Mouse (Mus musculus) small intestine, adult 2 months (tissue): ENCODE data around the gene Gimap8. TPM values are rescaled to one million over a fixed set of nuclear protein-coding genes. Genes with fewer than 3 reads are reported as not detected.

ENCODE experiments used
- H3K27ac ChIP-seq: fragments of 200-500 bp; 2 replicates; pipeline ENCODE4 v1.5.1; 2012; ENCODE audit warnings: low read depth, low read length, control low read depth, inconsistent platforms; ENCODE audit not compliant: insufficient read depth
- H3K27me3 ChIP-seq: fragments of 200-500 bp; 2 replicates; pipeline ENCODE4 v1.6.1; 2012; ENCODE audit warnings: mild to moderate bottlenecking, moderate library complexity, low read length, inconsistent platforms; ENCODE audit not compliant: control insufficient read depth, insufficient read depth
- H3K36me3 ChIP-seq: fragments of 200-500 bp; 2 replicates; pipeline ENCODE4 v1.6.1; 2012; ENCODE audit warnings: mild to moderate bottlenecking, low read length, control low read depth, inconsistent platforms; ENCODE audit not compliant: control insufficient read depth, insufficient read depth
- H3K4me1 ChIP-seq: fragments of 200-500 bp; 2 replicates; pipeline ENCODE4 v1.6.1; 2012; ENCODE audit warnings: low read length, inconsistent platforms, mixed read lengths; ENCODE audit not compliant: control insufficient read depth, insufficient read depth, insufficient read length
- H3K4me3 ChIP-seq: fragments of 200-500 bp; 2 replicates; pipeline ENCODE4 v1.5.1; 2012; ENCODE audit warnings: low read depth, mild to moderate bottlenecking, control low read depth, inconsistent platforms, low read length, moderate library complexity
- CTCF ChIP-seq: fragments of 200-500 bp; IDR thresholded peaks from 2 replicates; pipeline ENCODE4 v1.5.1; 2012; ENCODE audit warnings: low read depth, mild to moderate bottlenecking, control low read depth, inconsistent platforms, low read length, moderate library complexity, mixed read lengths; ENCODE audit not compliant: insufficient replicate concordance, insufficient read length; ENCODE audit errors: extremely low read depth
- POLR2A ChIP-seq: fragments of 200-500 bp; IDR thresholded peaks from 2 replicates; pipeline ENCODE4 v1.6.1; 2012; ENCODE audit warnings: low read depth, mild to moderate bottlenecking, control low read depth, inconsistent platforms, low read length, moderate library complexity
- WGBS: fragments of 180-500 bp; shearing (Covaris S2); methylation state at CpG from one replicate; pipeline ENCODE4 v1.1.7; 2018; 5-methylcytosine and 5-hydroxymethylcytosine counted together
- polyA plus RNA-seq: library from polyadenylated mRNA; depleted of rRNA; stranded (reverse); fragments of >200 nt; gene quantifications from 2 replicates; pipeline ENCODE4 v1.2.3, GENCODE M21; 2012; rRNA removed

Gimap8 gene
- polyA plus RNA-seq, 1 experiment = 1.5 TPM

DNA sequence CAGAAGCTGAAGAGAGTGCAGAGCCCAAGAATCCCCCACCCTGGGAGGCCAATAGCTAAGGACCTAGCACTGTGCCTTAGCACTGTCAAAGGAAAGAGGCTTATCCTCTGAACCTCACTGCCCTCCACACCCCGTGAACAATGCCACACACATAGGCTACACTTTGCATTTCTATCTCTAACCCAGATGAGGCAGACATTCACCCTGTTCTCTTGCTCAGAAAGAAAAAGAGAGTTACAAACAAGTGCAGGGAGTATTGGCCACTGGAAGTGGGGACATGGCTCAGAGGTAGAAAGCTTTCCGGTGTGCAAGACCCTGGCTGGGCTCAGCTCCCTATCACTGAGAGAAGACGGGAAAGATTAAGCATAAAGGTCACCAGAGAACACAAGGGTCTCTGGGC is 59.1 kb downstream of the Gimap8 start:
- peak overlapping the region; percentile 78 for H3K27ac ChIP-seq
- H3K36me3 ChIP-seq = peaks cover 4% of the 10 kb centered on the region
- peak overlapping the region; percentile 52 for H3K4me3 ChIP-seq
- no peaks in the 10 kb centered on the region for H3K27me3 ChIP-seq
- TF ChIP-seq POLR2A (no peak), CTCF (no peak)
- no peaks in the 10 kb centered on the region for H3K4me1 ChIP-seq
- 60% methylated on average over 3 of the region's 3 CpGs for WGBS

Other genes with a start within 250 kb of the Gimap8 start
- 12.4 and 24.7 TPM in 2 replicates for gene Zfp467, start 201.4 kb upstream of the Gimap8 start, polyA plus RNA-seq
- 0.98 and 3.0 TPM in 2 replicates for gene Sspo, start 199.0 kb upstream of the Gimap8 start, polyA plus RNA-seq
- gene Atp6v0e2, start 109.6 kb upstream of the Gimap8 start, polyA plus RNA-seq = 11.8 and 26.3 TPM in 2 replicates
- gene Lrrc61, start 92.4 kb upstream of the Gimap8 start, polyA plus RNA-seq = 8.7 and 12.4 TPM in 2 replicates
- 28.4 and 39.8 TPM in 2 replicates for gene Rarres2, start 74.4 kb upstream of the Gimap8 start, polyA plus RNA-seq
- gene Gm45021, start 57.6 kb upstream of the Gimap8 start, polyA plus RNA-seq = not detected in 2 replicates
- 8.1 and 10.2 TPM in 2 replicates for gene Repin1, start 53.4 kb upstream of the Gimap8 start, polyA plus RNA-seq
- gene Gm44965, start 53.3 kb upstream of the Gimap8 start, polyA plus RNA-seq = not detected in 2 replicates
- 1.9 and 3.1 TPM in 2 replicates for gene Zfp775, start 45.2 kb upstream of the Gimap8 start, polyA plus RNA-seq
- gene AI854703, start 20.5 kb upstream of the Gimap8 start, polyA plus RNA-seq = 0.43 and 0.96 TPM in 2 replicates
- gene Gimap9, start 28.9 kb downstream of the Gimap8 start, polyA plus RNA-seq = 0.27 and 0.62 TPM in 2 replicates
- 4.3 and 9.3 TPM in 2 replicates for gene Gimap4, start 37.3 kb downstream of the Gimap8 start, polyA plus RNA-seq
- 2.0 and 5.0 TPM in 2 replicates for gene Gimap6, start 61.0 kb downstream of the Gimap8 start, polyA plus RNA-seq
- gene Gm28053, start 71.4 kb downstream of the Gimap8 start, polyA plus RNA-seq = not detected in 2 replicates
- 1.5 and 2.5 TPM in 2 replicates for gene Gimap7, start 71.4 kb downstream of the Gimap8 start, polyA plus RNA-seq
- 18.8 and 29.1 TPM in 2 replicates for gene Gimap1, start 91.8 kb downstream of the Gimap8 start, polyA plus RNA-seq
- 4.9 and 10.2 TPM in 2 replicates for gene Gimap5, start 99.0 kb downstream of the Gimap8 start, polyA plus RNA-seq
- 6.2 and 13.0 TPM in 2 replicates for gene Gimap3, start 123.6 kb downstream of the Gimap8 start, polyA plus RNA-seq
- 52.3 and 84.3 TPM in 2 replicates for gene Tmem176a, start 193.7 kb downstream of the Gimap8 start, polyA plus RNA-seq
- gene Tmem176b, start 194.3 kb downstream of the Gimap8 start, polyA plus RNA-seq = 118 and 211 TPM in 2 replicates
- 85.5 and 894 TPM in 2 replicates for gene Aoc1, start 225.7 kb downstream of the Gimap8 start, polyA plus RNA-seq